Mouse (Mus musculus) right cerebral cortex, adult 2 months (tissue): ENCODE results near the gene Erc2.

ENCODE experiments used
- DNase-seq, 2 experiments: peaks; one replicate each; pipeline ENCODE4 v3.0.0; 2021 to 2022; ENCODE audit warnings: low spot score in 2 of 2

Erc2 gene

GRCm38 (mm10) chr14:28171364-28171763 is 549.1 kb downstream of the Erc2 start:
- DNase-seq, result no peak

- no peak for DNase-seq
Measured at GRCm38 (mm10) chr14:28173736-28174135, 551.5 kb downstream of the Erc2 start.

GRCm38 (mm10) chr14:28181070-28181825 is 559.0 kb downstream of the Erc2 start:
- DNase-seq, result no peak

- DNase-seq, result no peak
Measured at GRCm38 (mm10) chr14:28192711-28193364, 570.6 kb downstream of the Erc2 start.

- no peak for DNase-seq
Measured at GRCm38 (mm10) chr14:28203874-28204273, 581.6 kb downstream of the Erc2 start.

- no peak for DNase-seq
Measured at GRCm38 (mm10) chr14:28206303-28206702, 584.1 kb downstream of the Erc2 start.

GRCm38 (mm10) chr14:28225550-28225949 is 603.3 kb downstream of the Erc2 start:
- DNase-seq, result no peak

- no peak for DNase-seq
Measured at GRCm38 (mm10) chr14:28230563-28230962, 608.3 kb downstream of the Erc2 start.

- DNase-seq, result no peak
Measured at GRCm38 (mm10) chr14:28231241-28231640, 609.0 kb downstream of the Erc2 start.

GRCm38 (mm10) chr14:28238336-28239048 is 616.3 kb downstream of the Erc2 start:
- DNase-seq, result no peak

GRCm38 (mm10) chr14:28240111-28240510 is 617.9 kb downstream of the Erc2 start:
- DNase-seq, result no peak

- DNase-seq, result no peak
Measured at GRCm38 (mm10) chr14:28242743-28243142, 620.5 kb downstream of the Erc2 start.

GRCm38 (mm10) chr14:28243474-28243873 is 621.2 kb downstream of the Erc2 start:
- no peak for DNase-seq

- DNase-seq, result no peak
Measured at GRCm38 (mm10) chr14:28262706-28263105, 640.5 kb downstream of the Erc2 start.

GRCm38 (mm10) chr14:28267367-28267766 is 645.1 kb downstream of the Erc2 start:
- DNase-seq, result no peak

- no peak for DNase-seq
Measured at GRCm38 (mm10) chr14:28271846-28272245, 649.6 kb downstream of the Erc2 start.

GRCm38 (mm10) chr14:28273669-28274068 is 651.4 kb downstream of the Erc2 start:
- no peak for DNase-seq

- DNase-seq, result no peak
Measured at GRCm38 (mm10) chr14:28274826-28275225, 652.6 kb downstream of the Erc2 start.

GRCm38 (mm10) chr14:28278951-28279350 is 656.7 kb downstream of the Erc2 start:
- DNase-seq, result no peak

- peak in 1 of 2 experiments; percentile 33 for DNase-seq
Measured at GRCm38 (mm10) chr14:28280376-28280775, 658.1 kb downstream of the Erc2 start.

GRCm38 (mm10) chr14:28283319-28284095 is 661.3 kb downstream of the Erc2 start:
- no peak for DNase-seq

GRCm38 (mm10) chr14:28286511-28286910 is 664.3 kb downstream of the Erc2 start:
- DNase-seq, result no peak
